Mouse (Mus musculus) megakaryocyte, adult 5-6 weeks (primary cell): ENCODE results near the gene Vps25. TPM values are rescaled to one million over a fixed set of nuclear protein-coding genes. Genes with fewer than 3 reads are reported as not detected.

Source experiments
- ATAC-seq: 2 replicates; pipeline ENCODE4 v1.8.0; 2016; ENCODE audit warnings: mild to moderate bottlenecking, inconsistent platforms; ENCODE audit not compliant: poor library complexity, severe bottlenecking
- total RNA-seq, 2 experiments: library from RNA; stranded (forward) in 1 of 2; stranded (reverse) in 1 of 2; fragments of 153-499, 151-499 nt in 1 of 2; fragments of 221-1000, 200-1000 nt in 1 of 2; gene quantifications; 2 replicates each; pipeline versions ENCODE4 v1.2.3 to v1.2.4; 2015 to 2017

The Vps25 gene
- total RNA-seq (2015) = 169 and 184 TPM in 2 replicates
- 54.6 and 55.7 TPM in 2 replicates for total RNA-seq (2017)

DNA sequence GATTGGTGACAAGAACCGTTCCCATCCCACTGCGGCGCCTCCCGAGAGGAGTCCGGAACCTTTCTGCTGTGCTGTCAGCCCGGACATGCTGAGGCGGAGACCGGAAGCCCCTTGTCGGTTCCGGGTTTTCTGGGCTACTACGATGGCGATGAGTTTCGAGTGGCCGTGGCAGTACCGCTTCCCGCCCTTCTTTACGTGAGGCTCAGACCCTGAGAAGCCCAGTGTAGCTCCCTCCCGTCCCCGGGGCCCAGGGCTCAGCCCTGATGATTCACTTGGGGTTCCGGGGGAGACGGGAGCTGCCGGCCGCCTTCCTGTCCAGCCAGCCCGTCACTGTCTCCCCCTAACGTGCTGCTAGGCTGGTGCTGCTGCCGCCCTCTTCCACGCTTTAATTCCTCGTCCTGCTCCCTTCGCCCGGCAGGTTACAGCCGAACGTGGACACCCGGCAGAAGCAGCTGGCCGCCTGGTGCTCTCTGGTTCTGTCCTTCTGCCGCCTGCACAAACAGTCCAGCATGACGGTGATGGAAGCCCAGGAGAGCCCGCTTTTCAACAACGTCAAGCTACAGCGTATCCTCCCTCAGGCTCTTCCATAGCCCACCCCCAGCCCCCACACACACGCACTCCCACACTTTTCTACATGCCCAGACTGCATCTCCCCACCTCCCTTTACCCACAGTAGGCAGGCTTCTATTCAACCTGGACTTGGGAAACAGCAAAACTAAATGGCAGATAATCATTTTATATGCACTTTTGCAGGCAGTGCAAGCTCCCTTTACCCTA, at the start of gene Vps25:
Gene Vps25, plus strand, starts transcription at position 95 of the 777 bp plus-strand sequence.
- peak; percentile 99 for ATAC-seq

DNA sequence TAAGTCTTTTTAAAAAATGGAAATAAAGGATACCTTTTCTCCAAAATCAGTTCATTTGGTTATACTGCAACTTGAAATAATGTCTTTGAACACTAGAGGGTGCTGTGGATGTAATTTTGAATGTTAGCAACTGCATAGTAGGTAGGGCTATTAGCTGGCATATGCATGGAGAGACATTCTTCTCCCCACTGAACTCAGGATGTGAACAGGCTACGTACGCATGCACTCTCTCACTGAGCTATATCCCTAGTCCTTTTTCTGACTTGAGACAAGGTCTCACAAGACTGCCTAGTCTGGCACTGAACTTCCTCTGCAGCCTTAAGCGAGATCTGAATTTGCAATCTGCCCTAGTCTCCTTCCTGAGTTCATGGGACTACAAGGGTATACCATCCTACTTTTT, 41.5 kb upstream of the Vps25 start:
- peak; percentile 71 for ATAC-seq

DNA sequence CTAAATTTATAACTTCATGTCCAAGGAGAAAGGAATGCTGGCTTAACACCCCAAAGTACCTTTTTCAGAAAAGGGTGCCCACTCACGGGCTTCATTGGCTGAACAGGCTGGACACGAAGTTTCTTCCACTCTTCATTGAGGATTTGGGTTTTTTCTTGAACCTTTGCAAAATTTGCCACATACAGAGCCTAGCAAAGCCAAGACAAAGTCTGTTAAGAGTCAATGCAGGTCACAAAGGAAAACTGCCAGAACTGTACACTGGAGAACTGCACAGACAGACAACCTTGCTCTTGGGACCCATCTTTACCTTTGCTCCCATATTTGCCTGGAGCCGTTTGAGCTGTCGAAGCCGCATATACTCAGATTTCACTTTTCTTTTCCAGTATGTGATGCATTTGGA, 36.6 kb upstream of the Vps25 start:
- ATAC-seq = no peak

DNA sequence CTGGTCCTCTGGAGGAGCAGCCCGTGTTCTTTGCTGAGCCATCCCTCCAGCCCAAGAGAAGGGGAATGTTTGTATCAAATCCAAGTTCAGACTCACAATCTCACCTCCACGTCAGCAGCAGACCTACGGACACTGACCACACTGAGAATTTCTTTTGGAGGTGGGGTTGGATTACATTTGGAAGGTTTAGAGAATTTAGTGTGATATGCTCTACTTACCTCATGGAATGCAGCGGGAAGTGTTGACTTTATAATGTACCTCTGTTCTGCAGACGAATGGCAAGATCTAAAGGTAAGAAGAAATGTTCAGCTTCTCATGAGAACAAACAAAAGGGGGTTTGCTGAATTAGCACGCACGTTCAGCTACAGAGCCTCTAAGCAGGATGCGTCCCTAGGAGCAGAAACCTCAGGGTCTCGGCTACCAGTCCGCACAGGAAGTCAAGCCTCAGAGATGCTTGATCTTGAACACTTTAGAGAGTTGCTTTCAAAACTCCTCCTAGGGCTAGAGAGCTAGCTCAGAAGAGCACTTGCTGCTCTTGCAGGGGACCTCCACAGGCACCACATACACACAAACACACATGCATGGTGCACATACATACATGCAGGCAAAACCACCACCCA, 35.0 kb upstream of the Vps25 start:
- no peak for ATAC-seq

DNA sequence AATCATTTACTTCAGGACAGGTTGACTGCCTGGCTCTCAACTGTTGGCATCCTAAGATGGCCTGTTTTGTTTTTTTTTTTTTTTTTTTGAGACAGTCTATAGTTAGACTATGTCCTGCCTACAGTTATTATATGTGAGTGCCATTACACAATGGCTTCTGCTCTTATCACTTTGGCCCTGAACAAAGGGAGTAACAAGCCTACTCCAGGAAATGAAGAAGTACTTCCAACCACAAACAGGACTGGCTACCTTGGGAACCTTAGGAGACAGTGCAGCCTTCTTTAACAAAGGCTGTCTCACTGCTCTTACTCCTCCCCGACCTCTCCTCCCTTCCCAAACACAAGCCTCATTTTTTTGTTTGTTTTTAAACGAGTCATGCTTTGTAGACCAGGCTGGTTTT, 32.7 kb upstream of the Vps25 start:
- no peak for ATAC-seq

DNA sequence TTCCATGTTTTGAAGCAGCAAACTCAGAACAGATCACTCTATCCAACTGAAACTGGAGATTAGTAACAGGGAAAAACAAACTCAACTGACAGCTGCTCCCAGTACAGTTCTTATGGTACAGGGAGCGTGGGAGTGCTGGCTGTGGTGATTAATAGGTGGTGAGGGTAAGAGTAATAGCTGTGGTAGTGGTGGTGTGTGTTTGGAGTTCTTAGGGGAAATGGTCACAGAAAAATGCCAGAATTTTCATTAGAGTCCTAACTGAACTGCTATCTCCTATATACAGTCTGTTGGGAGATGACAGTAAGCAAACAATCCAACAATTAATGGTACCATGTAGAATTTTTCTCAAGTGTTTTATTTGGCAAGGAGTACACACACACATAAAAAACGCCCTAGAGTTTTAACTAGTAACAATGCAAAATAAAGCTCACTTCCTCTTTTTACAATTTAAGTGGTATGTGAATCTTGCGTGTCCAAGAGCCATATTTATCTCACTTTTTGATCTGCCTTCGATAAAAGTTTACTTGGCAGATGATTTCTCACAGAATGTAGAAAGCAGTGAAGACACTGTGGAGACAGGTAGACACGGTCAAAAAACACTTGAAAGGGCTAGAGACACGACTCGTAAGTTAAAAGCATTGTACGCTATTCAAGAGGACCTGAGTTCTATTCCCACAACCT, 32.1 kb upstream of the Vps25 start:
- no peak for ATAC-seq

DNA sequence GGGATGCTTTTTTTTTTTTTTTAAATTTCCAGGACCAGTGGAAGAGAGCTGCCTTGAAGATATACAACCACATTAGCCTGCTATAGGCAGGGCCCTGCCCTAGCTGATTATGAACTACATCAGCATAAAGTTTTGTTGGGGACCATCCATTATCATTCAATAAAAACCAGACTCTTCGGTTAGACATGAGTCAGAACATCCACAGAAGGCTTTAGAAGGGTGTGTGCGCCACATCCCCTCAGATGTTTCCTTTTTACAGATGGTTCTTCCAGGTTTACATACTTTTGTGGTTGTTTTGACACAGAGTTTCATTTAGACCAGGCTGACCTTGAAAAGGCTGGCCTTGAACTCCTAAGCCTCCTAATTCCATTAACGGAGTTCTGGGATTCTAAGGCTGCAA, 29.2 kb upstream of the Vps25 start:
- no peak for ATAC-seq

DNA sequence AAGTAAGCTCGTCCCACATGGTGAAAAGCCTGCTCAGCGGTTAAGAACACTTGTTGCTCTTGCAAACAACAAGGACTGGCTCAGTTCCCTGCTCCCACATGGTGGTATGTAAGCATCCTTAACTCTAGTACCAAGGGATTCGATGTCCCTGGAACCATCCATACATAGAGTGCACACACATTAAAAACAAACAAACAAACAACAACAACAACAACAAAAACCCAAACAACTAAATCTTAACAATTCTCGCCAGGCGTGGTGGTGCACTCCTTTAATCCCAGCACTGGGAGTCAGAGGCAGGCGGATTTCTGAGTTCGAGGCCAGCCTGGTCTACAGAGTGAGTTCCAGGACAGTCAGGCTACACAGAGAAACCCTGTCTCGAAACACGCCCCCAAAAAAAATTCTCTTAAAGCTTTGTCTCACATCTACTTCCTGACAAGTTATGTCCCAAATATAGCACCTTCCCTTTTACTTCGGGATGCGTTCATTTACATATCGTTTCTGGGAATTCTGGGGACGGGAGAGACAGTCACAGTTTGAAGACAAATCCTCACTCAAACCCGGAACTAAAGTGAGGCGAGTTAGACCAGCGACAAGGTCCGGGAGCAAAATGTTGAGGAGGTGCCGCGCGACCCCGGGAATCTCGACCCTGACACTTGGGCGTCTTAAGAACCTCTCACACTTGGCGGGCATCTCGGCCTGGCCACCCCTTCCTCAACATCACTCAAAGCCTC, 28.0 kb upstream of the Vps25 start:
- peak; percentile 6; the same call in 1 of the 2 replicates for ATAC-seq

DNA sequence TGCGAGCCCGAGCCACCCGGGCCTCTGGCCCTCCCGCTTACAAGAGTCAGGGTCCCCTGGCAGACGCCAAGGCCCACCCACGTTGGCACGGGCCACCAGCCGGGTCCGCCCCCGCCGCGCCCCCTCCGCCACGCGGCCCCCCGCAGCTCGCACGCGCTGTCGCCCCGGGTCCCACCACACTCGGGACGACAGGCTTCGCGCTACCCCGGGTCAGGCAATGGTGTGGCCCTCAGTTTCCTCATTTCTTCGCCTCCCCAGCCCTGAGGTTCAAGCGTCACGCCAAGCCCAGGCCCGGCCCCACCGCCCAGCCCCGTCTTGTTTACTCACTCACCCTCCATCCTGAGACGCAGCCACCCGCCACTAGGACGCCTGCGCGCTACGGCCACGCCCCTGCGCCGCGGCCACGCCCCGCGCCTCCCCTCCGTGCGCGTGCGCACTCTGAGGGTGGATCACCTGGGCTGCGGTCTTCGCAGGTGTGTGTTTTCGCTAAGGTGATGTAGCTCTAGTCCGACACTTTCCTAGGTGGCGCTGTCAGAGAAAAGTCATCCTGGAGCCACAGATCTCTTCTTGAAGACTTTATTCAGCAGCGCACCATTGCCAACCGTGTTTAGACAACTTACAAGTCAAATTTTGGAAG, 27.3 kb upstream of the Vps25 start, which contains the start of gene Ezh1:
Gene Ezh1, minus strand, starts transcription at position 399 of the 637 bp plus-strand sequence.
- ATAC-seq = peak; percentile 99

DNA sequence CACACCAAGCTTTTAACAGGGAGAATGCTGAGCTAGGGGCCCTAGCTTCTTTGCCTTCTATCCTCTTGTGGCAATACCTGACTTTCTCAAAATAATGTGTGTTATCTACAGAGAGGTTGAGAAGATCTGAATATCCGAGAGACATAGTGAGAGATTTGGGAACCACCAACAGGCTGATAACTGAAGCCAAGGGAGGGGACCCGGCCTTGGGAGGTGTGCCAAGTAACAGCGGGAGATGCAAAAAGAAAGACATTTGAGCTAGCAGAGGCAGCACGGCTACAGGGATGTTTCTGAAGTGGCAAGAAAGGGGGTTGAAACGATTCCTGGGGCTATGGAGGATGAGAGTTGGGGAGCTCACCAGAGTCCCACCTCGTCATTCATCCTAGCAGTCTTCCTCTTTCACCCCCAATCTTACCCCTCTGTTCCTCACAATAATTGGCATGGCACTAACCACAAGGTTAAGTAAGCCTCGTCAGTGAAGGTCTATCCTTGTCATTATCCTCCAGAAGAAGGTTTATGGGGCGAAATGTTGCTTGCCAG, 24.1 kb upstream of the Vps25 start:
- ATAC-seq = no peak

DNA sequence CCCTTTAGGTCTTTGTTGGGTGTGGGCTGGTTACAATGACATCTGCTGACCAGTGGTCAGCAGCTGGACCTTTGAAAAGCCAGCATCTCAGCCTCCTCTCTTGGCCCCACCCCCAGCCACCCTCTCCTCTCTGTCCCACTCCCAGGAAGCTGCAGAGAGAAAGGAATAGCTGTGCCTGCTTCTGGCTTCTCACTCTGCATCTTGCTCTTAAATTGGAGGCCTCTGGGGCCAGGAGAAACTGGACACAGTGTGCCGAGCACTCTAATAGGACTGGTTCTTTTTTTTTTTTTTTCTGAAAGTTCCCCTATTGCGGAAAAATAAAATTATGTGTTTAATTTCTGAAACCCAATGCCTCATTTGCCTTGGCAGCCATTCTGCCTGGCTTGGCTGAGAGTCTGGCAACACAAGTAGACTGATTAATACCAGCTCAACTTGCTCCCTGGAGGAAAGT, 23.4 kb upstream of the Vps25 start:
- no peak for ATAC-seq

DNA sequence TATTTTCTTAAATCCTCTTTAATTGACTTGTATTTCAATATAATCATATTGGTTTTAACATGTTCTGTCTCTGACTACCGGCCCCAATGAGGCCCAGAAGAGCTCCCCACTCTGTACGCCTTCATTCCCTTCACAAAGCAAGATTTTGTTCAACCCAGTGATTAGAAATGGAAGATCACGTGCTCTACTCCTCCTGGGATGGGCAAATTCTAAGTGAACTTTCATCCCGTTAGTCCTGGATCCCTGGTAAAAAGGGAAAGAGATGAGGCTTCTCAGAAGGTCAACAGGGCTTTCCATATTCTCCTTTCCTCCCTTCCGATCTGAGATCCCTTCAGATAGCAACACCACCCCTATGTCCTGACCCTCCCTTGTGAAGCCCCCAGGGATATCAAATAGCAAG, 23.0 kb upstream of the Vps25 start:
- ATAC-seq = no peak

DNA sequence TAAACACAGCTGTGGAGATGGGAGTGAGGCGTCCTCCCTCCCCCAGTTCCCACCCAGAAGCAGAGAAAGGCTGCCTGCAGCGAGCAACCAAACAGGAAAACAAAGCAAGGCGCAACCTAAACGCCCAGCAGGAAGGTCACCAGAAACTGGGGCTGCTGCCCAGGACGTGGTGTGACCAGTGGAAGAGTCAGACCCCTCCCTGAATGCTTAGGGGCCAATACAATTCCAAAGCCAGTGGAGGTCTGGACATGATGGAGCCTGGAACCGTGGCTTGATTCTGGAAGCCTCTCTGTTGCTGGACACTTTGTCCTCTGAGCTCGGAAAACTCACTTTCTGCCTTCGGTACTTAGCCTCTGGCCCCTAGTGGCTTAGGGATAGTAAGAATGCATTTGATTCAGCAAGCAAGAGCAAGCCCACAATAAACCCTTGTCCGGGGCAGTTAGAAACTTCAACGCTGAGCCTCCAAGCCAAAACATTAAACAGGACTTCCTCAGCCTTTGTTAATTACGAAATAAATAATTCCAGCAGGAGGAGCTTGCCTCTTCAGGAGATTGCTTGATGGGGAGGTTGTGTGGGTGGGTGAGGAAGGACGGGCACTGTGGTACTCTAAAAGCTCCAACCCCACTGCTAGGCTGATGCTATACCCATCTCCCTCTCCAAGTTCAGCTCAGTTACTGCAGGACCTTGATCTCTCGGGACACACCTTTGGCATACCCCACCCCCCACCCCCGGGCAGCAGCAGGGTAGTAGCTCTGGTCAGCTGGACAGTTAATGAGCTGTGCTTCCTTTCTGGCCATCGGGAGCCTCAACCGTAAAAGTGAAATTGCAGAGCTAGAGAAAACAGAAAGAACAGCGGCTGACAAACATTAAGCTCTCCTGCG, 22.3 kb upstream of the Vps25 start:
- ATAC-seq = peak; percentile 27; the same call in 1 of the 2 replicates

DNA sequence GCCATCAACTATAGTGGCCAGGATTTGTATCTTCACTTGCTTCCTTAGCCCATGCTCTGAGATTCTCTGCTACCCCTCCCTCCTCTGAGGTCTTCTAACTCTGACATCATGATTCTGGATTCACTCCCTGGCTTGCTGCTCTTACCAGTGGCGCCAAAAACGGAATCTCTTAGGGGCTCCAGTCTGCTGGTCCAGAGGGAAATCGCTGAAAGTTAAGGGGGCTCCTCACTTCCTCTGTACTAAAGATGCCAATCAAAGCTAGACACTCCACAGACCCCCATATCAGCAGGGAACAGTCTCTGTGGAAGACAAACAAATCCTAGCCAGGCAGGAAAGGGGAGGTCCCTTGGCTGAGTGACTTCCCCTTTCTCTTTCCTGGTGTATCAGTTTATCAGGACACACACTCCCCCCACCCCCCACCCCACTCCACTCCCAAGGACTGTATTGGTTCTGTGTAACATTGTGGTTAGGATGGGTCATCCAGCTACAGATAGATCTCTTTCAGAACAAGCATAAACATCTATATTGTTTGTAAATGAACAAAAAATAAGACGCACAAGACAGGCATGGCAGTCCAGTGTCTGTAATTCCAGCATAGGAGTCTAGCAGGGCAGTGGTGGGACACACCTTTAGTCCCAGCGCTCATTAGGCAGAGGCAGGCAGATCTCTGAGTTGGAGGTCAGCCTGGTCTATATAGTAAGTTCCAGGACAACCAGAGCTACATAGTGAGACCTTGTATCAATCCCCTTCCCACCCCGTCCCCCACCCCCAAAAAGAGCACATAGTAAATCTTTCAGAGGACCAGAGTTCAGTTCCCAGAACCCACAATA, 21.3 kb upstream of the Vps25 start:
- ATAC-seq = peak; percentile 47; the same call in 1 of the 2 replicates

DNA sequence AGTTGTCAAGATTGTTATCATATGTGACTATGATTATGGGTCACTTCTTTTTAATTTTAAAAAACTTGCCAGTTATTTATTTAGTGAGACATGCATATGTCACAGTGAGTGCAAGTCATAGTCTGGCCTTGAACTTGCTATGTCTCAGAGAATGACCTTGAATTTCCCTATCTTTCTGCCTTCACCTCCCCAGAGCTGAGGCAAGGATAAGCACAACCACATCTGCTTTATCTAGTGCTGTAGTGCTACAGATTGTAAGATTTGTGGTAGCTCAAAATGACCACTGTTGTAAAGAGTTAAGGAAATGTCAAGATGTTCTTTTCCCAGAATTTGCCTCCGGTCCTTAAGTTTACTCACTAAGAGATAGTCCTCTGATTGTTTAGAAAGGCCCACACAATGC, 20.3 kb upstream of the Vps25 start:
- no peak for ATAC-seq

DNA sequence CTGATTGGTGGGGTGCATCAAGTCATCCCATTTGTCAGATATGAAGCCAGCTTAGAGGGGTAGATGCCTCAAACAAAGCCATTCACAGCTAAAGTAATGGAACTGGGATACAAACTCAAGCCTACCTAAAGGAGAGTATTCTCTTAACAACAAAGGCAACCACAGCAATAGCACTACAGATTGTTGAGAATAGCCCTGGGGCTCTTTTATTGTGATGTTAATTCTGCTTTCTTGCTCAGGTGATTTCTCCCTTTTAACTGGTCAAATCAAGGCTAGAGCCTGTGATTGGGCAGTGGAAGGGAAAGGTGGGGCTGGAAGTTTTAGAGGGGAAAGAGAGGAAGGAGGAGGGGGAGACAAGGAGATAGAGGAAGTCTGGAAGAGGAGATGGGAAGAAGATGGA, 19.4 kb upstream of the Vps25 start:
- ATAC-seq = no peak

DNA sequence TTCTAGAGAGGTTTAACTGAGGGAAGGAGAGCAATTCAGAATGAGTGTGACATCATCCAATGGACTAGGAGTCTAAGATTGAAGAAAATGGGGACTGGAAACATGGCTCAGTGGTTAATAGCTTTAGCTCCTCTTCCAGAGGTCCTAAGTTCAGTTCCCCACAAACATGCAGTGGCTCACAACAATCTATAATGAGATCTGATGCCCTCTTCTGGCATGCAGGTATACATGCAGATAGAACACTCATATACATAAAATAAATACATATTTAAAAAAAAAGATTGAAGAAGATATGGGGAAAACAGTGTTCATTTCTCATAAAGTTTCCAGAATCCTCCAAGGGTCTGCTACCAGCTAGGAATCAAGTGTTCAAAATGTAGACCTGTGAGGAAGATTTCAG, 18.1 kb upstream of the Vps25 start:
- ATAC-seq = no peak

DNA sequence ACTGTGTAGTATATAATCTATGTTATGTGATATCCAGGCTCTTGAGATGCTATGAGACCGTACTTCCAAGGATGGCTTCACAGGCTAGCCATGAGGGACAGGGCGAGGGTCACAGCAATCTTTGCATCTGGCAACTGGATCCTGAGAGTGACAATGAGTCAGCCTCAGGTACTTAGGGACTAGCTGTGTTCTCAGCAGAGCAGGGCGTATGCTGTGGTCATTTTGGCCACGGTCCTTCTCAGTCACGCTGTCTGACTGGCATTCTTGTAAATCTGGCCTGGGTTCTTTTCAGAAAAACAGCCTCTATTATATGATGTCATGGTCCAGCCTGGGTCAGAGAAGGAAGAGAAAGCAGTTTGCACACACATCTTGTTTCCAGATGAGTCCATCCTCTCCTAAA, 16.7 kb upstream of the Vps25 start:
- ATAC-seq = no peak
